25 mouse cellular contexts compared by ENCODE assay signal in the genomic region with DNA sequence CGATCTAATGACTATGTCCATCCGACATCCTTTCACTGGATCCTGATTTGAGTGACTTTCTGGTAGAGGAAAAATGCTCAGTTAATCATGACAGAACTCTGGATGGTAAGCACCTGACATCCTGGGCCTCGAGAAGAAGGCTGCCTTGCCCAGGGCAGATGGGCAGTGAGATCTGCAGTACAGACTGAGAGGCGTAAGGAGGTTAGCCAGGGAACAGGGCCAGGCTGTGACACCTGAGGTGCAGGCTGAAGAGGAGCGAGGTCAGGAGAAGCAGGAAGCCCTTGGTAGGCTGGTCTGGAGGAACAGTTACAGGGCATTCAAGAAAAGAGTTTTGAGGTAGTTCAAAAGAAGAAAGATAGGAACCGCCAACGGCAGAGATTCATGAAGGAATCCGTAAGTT.
A peak's percentile ranks its signal among the peaks of the same experiment; 100 is the strongest.
DNase-seq lines count a peak whose midpoint lies in the region; ATAC-seq and TF ChIP-seq lines count a peak whose summit lies in the region.
"Had no signal": no experiment of that assay in that cellular context is flagged by ENCODE, and none has a peak within 500 bp of the region (broad histone marks: within the 10 kb centered on the region; RNA-seq: fewer than 3 reads in every experiment).

No protein-coding gene starts in this region.

- H3K4me1 ChIP-seq in intestine, postnatal 0 days (replicated peaks; ENCODE audit: control insufficient read depth, insufficient read depth, low read length) = no peaks in the 10 kb centered on the region; the same call in 1 of the 2 replicates
- H3K4me1 ChIP-seq in forebrain, embryonic 13.5 days = peaks cover 37% of the 10 kb centered on the region

- H3K27me3 ChIP-seq in intestine, postnatal 0 days (replicated peaks; ENCODE audit: control insufficient read depth, insufficient read depth, low read length) = no peaks in the 10 kb centered on the region
- H3K27me3 ChIP-seq in forebrain, embryonic 13.5 days = no peaks in the 10 kb centered on the region
- H3K27me3 ChIP-seq: embryonic facial prominence, embryonic 15.5 days; heart, embryonic 15.5 days; limb, embryonic 15.5 days; neural tube, embryonic 13.5 days had no signal

- H3K36me3 ChIP-seq in intestine, postnatal 0 days (ENCODE audit: control insufficient read depth, insufficient read depth) = no peaks in the 10 kb centered on the region
- H3K36me3 ChIP-seq in forebrain, embryonic 13.5 days (ENCODE audit: poor library complexity, severe bottlenecking) = no peaks in the 10 kb centered on the region
- H3K36me3 ChIP-seq: embryonic facial prominence, embryonic 15.5 days; heart, embryonic 15.5 days; limb, embryonic 15.5 days; neural tube, embryonic 13.5 days had no signal

- no peak overlapping the region for H3K9ac ChIP-seq in intestine, postnatal 0 days (ENCODE audit: low read depth, low read length)
- H3K9ac ChIP-seq in forebrain, embryonic 13.5 days = no peak overlapping the region
- H3K9ac ChIP-seq: embryonic facial prominence, embryonic 15.5 days; forebrain, postnatal 0 days; heart, embryonic 15.5 days; limb, embryonic 15.5 days; neural tube, embryonic 13.5 days had no signal

- DNase-seq in cerebellum, postnatal 4 days (ENCODE audit: low spot score in 2 of 2) = no peak
- peak; percentile 94 for DNase-seq in brain, adult 2 months (ENCODE audit: low read depth, low spot score)
- peak; percentile 77 for DNase-seq in cerebellum, adult 9-10 months
- DNase-seq in spleen, postnatal 14 days (ENCODE audit: low spot score in 2 of 2) = no peak
- DNase-seq: adrenal gland, postnatal 14 days; forebrain, postnatal 0 days; gastrocnemius, postnatal 36 days; heart, postnatal 4 days; kidney, adult 2 months; layer of hippocampus, adult 9-11 months; lung, postnatal 4 days; retina, postnatal 1 day; right cerebral cortex, postnatal 25 days; thymus, postnatal 14 days had no signal

- no peak overlapping the region for H3K4me3 ChIP-seq in intestine, postnatal 0 days (ENCODE audit: low read depth, low read length)
- no peak overlapping the region for H3K4me3 ChIP-seq in forebrain, embryonic 13.5 days
- H3K4me3 ChIP-seq: embryonic facial prominence, embryonic 15.5 days; heart, embryonic 15.5 days; limb, embryonic 15.5 days; myocyte; neural tube, embryonic 13.5 days had no signal

- H3K27ac ChIP-seq in intestine, postnatal 0 days (ENCODE audit: low read depth, low read length) = peak overlapping the region; percentile 54
- no peak overlapping the region for H3K27ac ChIP-seq in forebrain, embryonic 13.5 days
- H3K27ac ChIP-seq: embryonic facial prominence, embryonic 15.5 days; heart, embryonic 15.5 days; kidney, postnatal 0 days; limb, embryonic 15.5 days; neural tube, embryonic 13.5 days had no signal

- ATAC-seq in cerebellum, adult (ENCODE audit: insufficient number of reproducible peaks, low FRiP score, low TSS enrichment) = peak; percentile 64
- no peak for ATAC-seq in intestine, postnatal 0 days
- ATAC-seq in forebrain, embryonic 13.5 days = no peak
- ATAC-seq: activated CD4-positive, CD25-positive, alpha-beta regulatory T cell, adult 4 months; forebrain, postnatal 0 days; midbrain, embryonic 16.5 days had no signal

- TF ChIP-seq CTCF in intestine, postnatal 0 days (IDR thresholded peaks at IDR 0.05; ENCODE audit: low read depth) = no peak

- WGBS in intestine, postnatal 0 days = 79% methylated on average over 8 of the region's 8 CpGs
- 87% methylated on average over 8 of the region's 8 CpGs for WGBS in forebrain, embryonic 13.5 days

- no peaks in the 10 kb centered on the region for H3K9me3 ChIP-seq in intestine, postnatal 0 days (ENCODE audit: control insufficient read depth)
- peaks cover 4% of the 10 kb centered on the region for H3K9me3 ChIP-seq in forebrain, embryonic 13.5 days (replicated peaks)
- H3K9me3 ChIP-seq: heart, embryonic 15.5 days; limb, embryonic 15.5 days; neural tube, embryonic 13.5 days had no signal

- H3K4me2 ChIP-seq in intestine, postnatal 0 days (replicated peaks; ENCODE audit: low read depth) = no peak overlapping the region
- H3K4me2 ChIP-seq in forebrain, embryonic 13.5 days = no peak overlapping the region
- H3K4me2 ChIP-seq: embryonic facial prominence, embryonic 15.5 days; heart, embryonic 15.5 days; limb, embryonic 15.5 days; neural tube, embryonic 13.5 days had no signal

Comparison
In these comparisons a context has a peak if more than half of its experiments do, and no peak if none do; other contexts are left out.
1. DNase-seq: peak in brain, adult 2 months (single experiment) and cerebellum, adult 9-10 months (single experiment); none in cerebellum, postnatal 4 days (0 of 2) and spleen, postnatal 14 days (0 of 2).